Mouse (Mus musculus) cerebellum, adult 11 months (tissue): Measurements from ENCODE around the gene Cdc42se2.
A peak's percentile ranks its signal among the peaks of the same experiment; 100 is the strongest.

Experiments used
- DNase-seq: peaks from one replicate; pipeline ENCODE4 v3.0.0; 2022

Cdc42se2 gene

GRCm38 (mm10) chr11:54708153-54708552, 79.3 kb downstream of the Cdc42se2 start:
- DNase-seq, result no peak

- DNase-seq, result peak; percentile 49
These were observed 84.2 kb downstream of the Cdc42se2 start for GRCm38 (mm10) chr11:54703306-54703705.

- no peak for DNase-seq
These were observed 85.6 kb downstream of the Cdc42se2 start for GRCm38 (mm10) chr11:54701848-54702247.

- DNase-seq, result no peak
These were observed 87.5 kb downstream of the Cdc42se2 start for GRCm38 (mm10) chr11:54699972-54700371.

GRCm38 (mm10) chr11:54698636-54699035, 88.8 kb downstream of the Cdc42se2 start:
- no peak for DNase-seq

GRCm38 (mm10) chr11:54697611-54698010, 89.9 kb downstream of the Cdc42se2 start:
- DNase-seq, result no peak

- peak; percentile 11 for DNase-seq
These were observed 91.5 kb downstream of the Cdc42se2 start for GRCm38 (mm10) chr11:54695951-54696350.

- DNase-seq, result no peak
These were observed 93.2 kb downstream of the Cdc42se2 start for GRCm38 (mm10) chr11:54694291-54694690.

GRCm38 (mm10) chr11:54693696-54694095, 93.8 kb downstream of the Cdc42se2 start:
- no peak for DNase-seq

- DNase-seq, result no peak
These were observed 96.3 kb downstream of the Cdc42se2 start for GRCm38 (mm10) chr11:54691179-54691578.

- no peak for DNase-seq
These were observed 97.3 kb downstream of the Cdc42se2 start for GRCm38 (mm10) chr11:54690171-54690570.

- DNase-seq, result no peak
These were observed 102.6 kb downstream of the Cdc42se2 start for GRCm38 (mm10) chr11:54684831-54685230.

GRCm38 (mm10) chr11:54679141-54679540, 108.3 kb downstream of the Cdc42se2 start:
- DNase-seq, result no peak

- DNase-seq, result no peak
These were observed 111.5 kb downstream of the Cdc42se2 start for GRCm38 (mm10) chr11:54675792-54676489.

GRCm38 (mm10) chr11:54673575-54674298, 113.7 kb downstream of the Cdc42se2 start:
- no peak for DNase-seq
